Mouse (Mus musculus): ENCODE data around the gene Eif1b.

DNA sequence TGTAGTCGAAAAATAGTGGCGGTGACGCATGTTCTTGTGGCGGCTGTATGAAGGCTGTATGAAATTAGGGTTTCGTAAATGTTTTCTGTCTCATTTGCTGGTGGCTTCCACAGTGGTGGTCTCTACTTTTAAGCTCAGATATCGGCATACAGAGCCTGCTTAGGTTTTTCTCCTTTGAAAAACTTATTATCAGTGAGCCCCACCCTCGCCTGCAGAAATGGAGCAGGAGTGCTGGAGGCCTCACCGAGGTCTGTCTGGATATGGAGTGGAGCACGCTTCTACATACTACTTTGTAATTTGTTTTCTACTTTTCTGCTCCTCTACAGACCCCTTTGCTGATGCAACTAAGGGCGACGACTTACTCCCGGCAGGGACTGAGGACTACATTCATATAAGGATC is 1.7 kb downstream of the Eif1b start:
- TF ChIP-seq POLR2A (IDR thresholded peaks at IDR 0.05; ENCODE audit: control insufficient read depth, low read depth, low read length) (no peak), CTCF (IDR thresholded peaks at IDR 0.05; ENCODE audit: control insufficient read depth, insufficient read depth, insufficient replicate concordance, low read depth, low read length) (no peak)

Measured in testis, adult 2 months (tissue).